Comparison of ENCODE assay signal across 9 mouse cellular contexts in the genomic region with DNA sequence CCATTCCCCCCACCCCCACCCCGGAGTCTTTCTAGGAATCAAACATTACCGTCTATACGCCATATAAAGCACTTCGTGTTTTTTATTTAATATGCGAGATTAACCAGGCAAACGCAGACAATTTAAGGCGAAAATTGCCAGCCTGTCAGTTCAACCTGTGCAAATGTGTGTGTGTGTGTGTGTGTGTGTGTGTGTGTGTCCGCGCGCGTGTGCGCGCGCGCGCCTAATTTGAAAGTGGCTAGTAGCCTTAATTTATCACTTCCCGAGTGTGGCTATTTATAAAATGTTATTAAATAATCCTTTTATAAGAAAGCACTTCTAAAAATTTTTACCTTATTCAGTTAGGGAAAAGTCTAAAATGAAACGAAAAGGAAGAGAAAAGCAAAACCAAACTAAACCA.
DNase-seq lines count a peak whose midpoint lies in the region; ATAC-seq and TF ChIP-seq lines count a peak whose summit lies in the region.
"Had no signal": no experiment of that assay in that cellular context is flagged by ENCODE, and none has a peak within 500 bp of the region (broad histone marks: within the 10 kb centered on the region; RNA-seq: fewer than 3 reads in every experiment).

No protein-coding gene starts in this region.

- TF ChIP-seq CTCF in hindbrain, postnatal 0 days (IDR thresholded peaks at IDR 0.05; ENCODE audit: low read depth): no peak
- no peak for TF ChIP-seq CTCF in thymus, adult 2 months (IDR thresholded peaks at IDR 0.05; ENCODE audit: borderline replicate concordance, control insufficient read depth, extremely low read depth, insufficient read depth, low read length, poor library complexity)

- H3K4me2 ChIP-seq in kidney, embryonic 16.5 days (replicated peaks; ENCODE audit: low read depth, low read length): peak overlapping the region; percentile 31; the same call in 1 of the 2 replicates
- H3K4me2 ChIP-seq in hindbrain, postnatal 0 days (ENCODE audit: low read depth, low read length): peak overlapping the region; percentile 60
- H3K4me2 ChIP-seq in midbrain, embryonic 16.5 days (ENCODE audit: low read length): peak overlapping the region; percentile 63

- peaks cover 6% of the 10 kb centered on the region for H3K9me3 ChIP-seq in kidney, embryonic 16.5 days (ENCODE audit: low read length)
- H3K9me3 ChIP-seq in forebrain, embryonic 10.5 days: no peaks in the 10 kb centered on the region
- H3K9me3 ChIP-seq in hindbrain, postnatal 0 days (ENCODE audit: low read length): no peaks in the 10 kb centered on the region
- no peaks in the 10 kb centered on the region for H3K9me3 ChIP-seq in midbrain, embryonic 16.5 days (replicated peaks; ENCODE audit: control insufficient read depth, low read length, poor library complexity, severe bottlenecking)

- no peak overlapping the region for H3K27ac ChIP-seq in kidney, embryonic 16.5 days (ENCODE audit: low read length)
- H3K27ac ChIP-seq in forebrain, embryonic 10.5 days: peak overlapping the region; percentile 68; the same call in 1 of the 2 replicates
- peak overlapping the region; percentile 32; the same call in 1 of the 2 replicates for H3K27ac ChIP-seq in hindbrain, postnatal 0 days
- no peak overlapping the region for H3K27ac ChIP-seq in midbrain, embryonic 16.5 days (ENCODE audit: low read length)
- H3K27ac ChIP-seq in thymus, adult 2 months (ENCODE audit: control insufficient read depth, insufficient read depth, low read length): no peak overlapping the region

- no peak for DNase-seq in kidney, adult 11 months
- DNase-seq in forebrain, embryonic 10.5 days (ENCODE audit: extremely low spot score, low spot score): no peak
- DNase-seq in hindbrain, postnatal 0 days (ENCODE audit: low spot score): peak; percentile 42
- DNase-seq in layer of hippocampus, postnatal 10 days (ENCODE audit: low spot score in 2 of 2): no peak
- no peak for DNase-seq in urinary bladder, postnatal 14 days (ENCODE audit: low spot score)
- DNase-seq in thymus, adult 2 months: no peak
- DNase-seq: gastrocnemius, postnatal 14 days had no signal

- H3K27me3 ChIP-seq in kidney, embryonic 16.5 days (ENCODE audit: insufficient read depth, low read length): peaks cover 84% of the 10 kb centered on the region
- H3K27me3 ChIP-seq in forebrain, embryonic 10.5 days (ENCODE audit: poor library complexity, severe bottlenecking): peaks cover 97% of the 10 kb centered on the region
- peaks cover 8% of the 10 kb centered on the region; the same call in 1 of the 2 replicates for H3K27me3 ChIP-seq in hindbrain, postnatal 0 days (ENCODE audit: insufficient read depth, low read length)
- peaks cover 14% of the 10 kb centered on the region for H3K27me3 ChIP-seq in midbrain, embryonic 16.5 days (ENCODE audit: control insufficient read depth, insufficient read depth, low read depth, low read length)
- peaks cover 10% of the 10 kb centered on the region for H3K27me3 ChIP-seq in thymus, adult 2 months (ENCODE audit: control insufficient read depth, insufficient read depth, low read length)

- 3% methylated on average over 18 of the region's 18 CpGs for WGBS in kidney, embryonic 16.5 days
- WGBS in forebrain, embryonic 10.5 days: 2% methylated on average over 18 of the region's 18 CpGs
- WGBS in hindbrain, postnatal 0 days: under 1% methylated on average over 18 of the region's 18 CpGs
- WGBS in midbrain, embryonic 16.5 days: 1% methylated on average over 18 of the region's 18 CpGs
- 6% methylated on average over 18 of the region's 18 CpGs for WGBS in thymus, adult 2 months

- peaks cover 8% of the 10 kb centered on the region; the same call in 1 of the 2 replicates for H3K4me1 ChIP-seq in kidney, embryonic 16.5 days (ENCODE audit: insufficient read depth, low read length)
- H3K4me1 ChIP-seq in forebrain, embryonic 10.5 days: peaks cover 47% of the 10 kb centered on the region
- H3K4me1 ChIP-seq in hindbrain, postnatal 0 days (ENCODE audit: insufficient read depth, low read length): 0 out of 2 replicates have a peak, but pooled peaks cover 5% of the 10 kb centered on the region
- peaks cover 24% of the 10 kb centered on the region for H3K4me1 ChIP-seq in midbrain, embryonic 16.5 days (ENCODE audit: control insufficient read depth, insufficient read depth, low read length)
- peaks cover 28% of the 10 kb centered on the region for H3K4me1 ChIP-seq in thymus, adult 2 months (replicated peaks; ENCODE audit: control insufficient read depth, insufficient read depth, low read length)

- H3K4me3 ChIP-seq in kidney, embryonic 16.5 days (ENCODE audit: low read length): peak overlapping the region; percentile 27
- H3K4me3 ChIP-seq in forebrain, embryonic 10.5 days: peak overlapping the region; percentile 47
- H3K4me3 ChIP-seq in hindbrain, postnatal 0 days (ENCODE audit: low read length): peak overlapping the region; percentile 27
- H3K4me3 ChIP-seq in midbrain, embryonic 16.5 days (ENCODE audit: low read depth, low read length): peak overlapping the region; percentile 30
- no peak overlapping the region for H3K4me3 ChIP-seq in thymus, adult 2 months (ENCODE audit: control insufficient read depth, insufficient read depth, low read length)

- no peak overlapping the region for H3K9ac ChIP-seq in kidney, embryonic 16.5 days (replicated peaks; ENCODE audit: low read length)
- H3K9ac ChIP-seq in hindbrain, postnatal 0 days (replicated peaks; ENCODE audit: low read length): no peak overlapping the region
- no peak overlapping the region for H3K9ac ChIP-seq in midbrain, embryonic 16.5 days (ENCODE audit: low read depth, low read length)

- H3K36me3 ChIP-seq in kidney, embryonic 16.5 days (ENCODE audit: insufficient read depth, low read length): no peaks in the 10 kb centered on the region
- H3K36me3 ChIP-seq in forebrain, embryonic 10.5 days (replicated peaks): no peaks in the 10 kb centered on the region
- no peaks in the 10 kb centered on the region for H3K36me3 ChIP-seq in hindbrain, postnatal 0 days (ENCODE audit: insufficient read depth, low read length)
- no peaks in the 10 kb centered on the region for H3K36me3 ChIP-seq in midbrain, embryonic 16.5 days (ENCODE audit: control insufficient read depth, insufficient read depth, low read length)
- H3K36me3 ChIP-seq in thymus, adult 2 months (ENCODE audit: control insufficient read depth, insufficient read depth, low read length): no peaks in the 10 kb centered on the region

- no peak for ATAC-seq in kidney, embryonic 16.5 days (ENCODE audit: low FRiP score, low TSS enrichment)
- ATAC-seq in hindbrain, postnatal 0 days: no peak
- no peak for ATAC-seq in midbrain, embryonic 16.5 days

- TF ChIP-seq POLR2A in thymus, adult 2 months (IDR thresholded peaks at IDR 0.05; ENCODE audit: control insufficient read depth, extremely low read depth, insufficient read depth, low read length, poor library complexity): no peak

Comparison
In these comparisons a context has a peak if more than half of its experiments do, and no peak if none do; other contexts are left out.
1. H3K27ac ChIP-seq: peak in forebrain, embryonic 10.5 days (single experiment) and hindbrain, postnatal 0 days (single experiment); none in kidney, embryonic 16.5 days (single experiment), midbrain, embryonic 16.5 days (single experiment) and thymus, adult 2 months (single experiment).
2. Peak in every context shown above with its lines, with median percentiles within 50 percentile points of each other: H3K4me2 ChIP-seq.